Mouse (Mus musculus) lung, postnatal 10 days (tissue): ENCODE measurements around the gene Lax1.
"Not testable (repeated sequence)": the region's sequence is repeated elsewhere in the genome, so short reads cannot be mapped to it uniquely, and the experiment has no call there.

ENCODE experiments used
- DNase-seq: peaks from one replicate; pipeline ENCODE4 v3.0.0; 2021

The Lax1 gene

DNA sequence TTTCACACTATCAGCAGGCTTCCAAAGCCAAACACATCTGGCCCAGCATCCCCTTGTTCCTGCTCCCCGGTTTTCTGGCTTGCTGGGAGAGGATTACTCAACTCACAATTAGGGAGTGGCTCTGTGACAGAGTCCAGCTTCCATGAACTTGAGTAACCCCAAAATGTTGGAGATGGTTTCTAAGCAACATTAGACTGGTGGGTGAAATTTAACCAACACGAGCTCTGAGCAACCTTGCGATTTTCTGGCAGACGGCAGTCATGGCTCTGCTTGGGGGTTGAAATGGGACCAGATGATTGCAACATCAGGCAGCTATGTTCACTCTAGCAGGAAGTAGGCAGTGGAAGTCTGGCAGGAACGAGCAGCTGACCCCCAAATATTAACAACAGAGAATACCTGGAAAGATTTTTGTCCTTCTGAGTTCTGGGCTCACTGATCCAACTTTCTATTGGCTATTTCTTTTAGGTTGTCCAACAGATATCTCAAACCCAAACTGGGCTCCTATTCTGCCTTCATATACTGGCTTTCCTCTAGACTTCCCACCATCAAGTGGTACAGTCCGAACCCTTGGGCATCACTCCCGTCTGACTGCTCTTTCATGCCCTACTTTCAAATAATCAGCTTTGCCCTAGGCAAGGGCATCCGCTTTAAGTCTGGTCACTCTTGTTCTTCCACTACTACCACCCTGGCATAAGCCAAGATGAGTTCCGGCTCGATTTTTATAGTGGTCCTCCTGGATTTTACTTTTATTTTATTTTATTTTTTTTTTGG lies 4.0 kb downstream of the Lax1 start:
- DNase-seq = peak; percentile 75

DNA sequence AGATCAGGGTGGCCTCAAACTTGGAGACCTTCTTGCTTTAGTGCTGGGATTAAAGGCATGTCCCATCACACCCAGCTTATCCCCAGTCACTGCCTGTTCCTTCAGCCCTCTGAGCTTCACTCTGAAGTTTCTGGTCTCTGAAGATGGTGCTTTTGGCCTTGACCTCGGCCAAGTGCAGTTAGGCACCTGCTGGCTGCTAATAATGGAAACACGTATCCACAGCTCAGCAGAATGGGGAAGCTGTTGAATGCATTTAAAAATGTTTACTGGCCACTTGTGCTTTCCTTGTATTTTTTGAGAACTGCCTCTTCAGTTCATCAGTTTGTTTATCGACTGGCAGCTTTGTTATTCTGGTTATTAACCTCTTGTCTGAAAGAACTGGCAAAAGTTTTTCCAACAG lies 18.1 kb downstream of the Lax1 start:
- no peak for DNase-seq

DNA sequence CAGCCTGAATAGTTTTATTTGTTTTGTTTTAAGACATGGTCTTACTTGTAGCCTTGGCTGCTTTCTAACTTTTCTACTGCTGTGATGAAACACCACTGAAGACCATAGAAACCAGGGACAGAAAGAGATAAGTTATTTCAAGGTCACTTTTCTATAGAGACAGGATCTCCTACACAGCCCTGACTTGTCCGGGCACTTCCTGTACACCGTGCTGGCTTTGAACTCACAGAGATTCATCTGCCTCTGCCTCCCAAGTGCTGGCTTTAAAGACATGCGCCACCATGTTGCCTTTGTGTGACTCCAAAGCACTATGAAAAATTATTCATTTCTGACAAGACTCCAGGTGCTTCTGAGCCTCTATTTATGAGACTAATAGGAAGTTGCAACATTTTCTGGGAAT lies 18.6 kb downstream of the Lax1 start:
- DNase-seq = no peak

DNA sequence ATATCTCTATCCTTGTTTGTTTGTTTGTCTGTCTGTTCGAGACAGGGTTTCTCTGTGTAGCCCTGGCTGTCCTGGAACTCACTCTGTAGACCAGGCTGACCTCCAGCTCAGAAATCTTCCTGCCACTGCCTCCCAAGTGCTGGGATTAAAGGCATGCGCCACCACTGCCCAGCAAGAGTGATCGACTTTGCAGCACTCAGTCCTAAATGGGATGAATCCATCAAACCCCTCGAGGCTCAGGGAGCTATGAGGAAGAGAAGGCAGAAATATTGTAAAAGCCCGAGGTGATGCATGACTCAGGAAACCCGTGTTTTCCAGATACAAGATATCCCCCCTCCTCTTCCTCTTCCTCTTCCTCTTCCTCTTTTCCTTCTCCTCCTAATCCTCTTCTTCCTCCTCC lies 19.1 kb downstream of the Lax1 start:
- no peak for DNase-seq

DNA sequence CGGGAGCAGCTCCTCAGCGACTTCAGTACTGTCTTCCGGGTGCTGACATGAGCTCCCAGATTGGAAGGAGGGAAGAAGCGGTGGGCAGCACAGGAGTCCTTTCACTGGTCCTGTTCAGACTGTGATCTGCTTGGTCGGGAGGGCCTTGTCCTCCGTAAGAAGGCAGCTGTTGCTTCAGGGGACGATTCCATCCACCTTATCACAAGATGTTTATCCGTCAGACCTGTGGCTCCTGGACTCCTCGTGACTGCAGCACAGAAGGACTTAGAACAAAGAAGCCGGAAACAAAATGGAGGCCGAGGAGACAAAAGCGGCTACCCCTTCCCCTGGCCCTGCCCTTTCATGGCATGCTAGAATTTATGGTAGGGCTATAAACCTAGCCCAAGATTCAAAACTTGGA lies 19.7 kb downstream of the Lax1 start:
- DNase-seq = no peak

DNA sequence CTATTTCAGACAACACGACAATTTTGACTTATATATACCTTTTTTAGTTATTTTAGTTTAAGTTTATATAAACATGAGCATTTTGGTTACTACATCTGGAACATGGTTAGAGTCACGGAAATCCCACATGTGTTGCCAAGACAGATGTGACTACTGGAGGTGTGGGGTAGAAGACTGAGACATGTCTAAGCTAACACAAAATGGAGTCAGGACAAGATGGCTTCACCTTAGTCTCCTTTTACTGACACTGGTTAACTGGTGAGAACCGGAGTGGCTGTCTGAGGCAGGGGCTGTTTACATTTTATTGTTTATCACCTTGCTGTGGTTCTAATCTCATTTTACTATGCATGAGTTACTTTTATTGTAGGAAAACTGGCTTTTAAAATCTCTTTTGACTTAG lies 21.3 kb downstream of the Lax1 start:
- no peak for DNase-seq

DNA sequence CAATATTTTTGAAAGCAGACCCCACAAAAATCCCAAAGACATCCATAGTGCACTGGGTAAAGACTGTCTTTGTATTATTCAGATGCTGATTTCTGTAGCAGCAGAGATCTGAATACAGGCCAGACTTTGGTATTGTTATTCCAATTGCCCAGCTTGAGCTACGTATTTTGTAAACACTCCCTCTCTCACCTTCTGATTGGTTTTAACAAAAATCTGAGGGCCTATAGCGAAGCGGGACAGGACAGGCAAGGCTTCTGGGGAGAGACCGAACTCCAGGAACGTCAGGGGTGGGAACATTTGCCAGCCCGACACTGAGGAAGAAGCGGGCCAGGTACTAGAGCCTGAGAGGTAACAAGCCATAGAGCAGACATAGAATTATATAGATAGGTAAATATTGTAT lies 22.2 kb downstream of the Lax1 start:
- DNase-seq = no peak

DNA sequence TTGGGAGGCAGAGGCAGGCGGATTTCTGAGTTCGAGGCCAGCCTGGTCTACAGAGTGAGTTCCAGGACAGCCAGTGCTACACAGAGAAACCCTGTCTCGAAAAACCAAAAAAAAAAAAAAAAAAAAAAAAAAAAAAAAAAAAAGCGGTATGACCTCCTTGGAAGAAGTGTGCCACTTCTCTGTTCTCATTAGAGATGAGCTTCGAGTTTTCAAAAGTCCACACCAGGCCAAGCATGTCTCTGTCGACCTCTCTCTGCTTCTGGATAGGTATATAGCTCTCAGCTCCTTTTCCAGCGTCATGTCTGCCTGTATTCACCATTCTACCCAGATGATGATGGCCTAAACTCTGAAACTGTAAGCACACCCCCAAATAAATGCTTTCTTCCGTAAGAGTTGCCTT lies 24.2 kb downstream of the Lax1 start:
- not testable (repeated sequence) for DNase-seq

DNA sequence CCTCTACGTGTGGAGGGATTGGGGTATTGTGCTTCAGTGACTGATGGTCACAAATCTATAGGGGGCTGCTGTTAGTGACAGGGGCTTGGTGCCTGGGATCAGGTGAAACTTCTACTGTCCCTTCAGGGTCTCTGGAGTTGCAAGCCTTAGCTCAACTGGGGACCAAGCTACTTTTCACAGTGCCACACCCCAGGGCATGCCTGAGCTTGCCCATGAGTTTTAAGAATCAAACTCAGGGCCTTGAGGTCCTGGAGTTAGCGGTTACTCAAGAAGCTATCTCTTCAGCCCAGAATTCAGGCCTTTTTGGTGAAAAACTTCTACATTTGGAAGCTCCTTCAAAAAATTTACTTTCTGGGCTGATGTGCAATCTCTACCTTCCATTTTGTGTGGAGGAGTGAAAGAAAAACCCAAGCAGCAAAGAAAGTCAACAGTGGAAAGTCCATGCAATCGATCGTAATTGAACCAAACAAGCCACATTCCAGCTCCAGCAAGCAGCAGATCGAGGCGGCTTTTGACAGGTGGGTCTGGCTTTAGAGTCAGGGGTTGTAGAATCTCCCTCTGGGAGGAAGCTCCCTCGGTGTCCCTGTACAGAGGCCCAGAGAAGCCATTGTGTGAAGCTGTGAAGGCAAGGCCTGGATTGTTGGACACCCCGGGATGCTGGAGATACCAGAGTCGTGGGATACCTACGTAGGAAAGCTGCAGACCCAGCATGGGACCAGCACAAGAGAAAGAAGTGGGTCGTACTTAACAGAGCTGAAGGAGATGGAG lies 25.5 kb downstream of the Lax1 start:
- DNase-seq = no peak

DNA sequence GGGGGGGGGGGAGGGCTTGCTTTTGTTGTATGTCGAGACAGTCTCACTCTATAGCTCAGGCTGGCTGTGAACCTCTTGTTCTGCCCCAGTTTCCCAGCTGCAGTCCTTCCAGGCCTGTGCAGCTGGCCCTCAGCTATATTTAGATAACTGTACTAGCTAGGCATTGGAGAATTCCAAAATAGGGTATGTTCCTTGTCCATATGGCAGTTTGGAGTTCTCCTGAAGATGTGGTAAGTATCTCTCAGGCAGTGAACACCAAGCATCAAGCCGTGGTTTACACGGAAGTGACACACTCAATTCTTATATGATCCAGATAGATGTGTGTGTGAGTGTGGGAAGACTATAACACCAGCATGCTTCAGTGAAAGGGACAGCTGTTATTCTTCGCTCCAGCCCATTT lies 26.5 kb downstream of the Lax1 start:
- no peak for DNase-seq

DNA sequence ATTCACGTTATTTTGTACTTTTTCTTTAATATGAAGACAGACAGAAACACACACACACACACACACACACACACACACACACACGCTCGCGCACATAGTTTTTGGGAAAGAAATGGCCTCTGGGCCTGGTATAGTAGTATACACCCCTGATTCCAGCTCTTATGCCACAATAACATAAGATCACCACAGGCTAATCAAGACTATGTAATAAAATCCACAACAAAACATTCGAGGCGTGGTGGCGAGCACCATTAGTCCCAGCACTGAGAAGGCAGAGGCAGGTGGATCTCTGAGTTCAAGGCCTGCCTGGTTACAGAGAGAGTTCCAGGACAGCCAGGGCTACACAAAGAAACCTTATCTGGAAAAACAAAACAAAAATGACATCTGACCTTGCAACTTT lies 27.0 kb downstream of the Lax1 start:
- DNase-seq = no peak

DNA sequence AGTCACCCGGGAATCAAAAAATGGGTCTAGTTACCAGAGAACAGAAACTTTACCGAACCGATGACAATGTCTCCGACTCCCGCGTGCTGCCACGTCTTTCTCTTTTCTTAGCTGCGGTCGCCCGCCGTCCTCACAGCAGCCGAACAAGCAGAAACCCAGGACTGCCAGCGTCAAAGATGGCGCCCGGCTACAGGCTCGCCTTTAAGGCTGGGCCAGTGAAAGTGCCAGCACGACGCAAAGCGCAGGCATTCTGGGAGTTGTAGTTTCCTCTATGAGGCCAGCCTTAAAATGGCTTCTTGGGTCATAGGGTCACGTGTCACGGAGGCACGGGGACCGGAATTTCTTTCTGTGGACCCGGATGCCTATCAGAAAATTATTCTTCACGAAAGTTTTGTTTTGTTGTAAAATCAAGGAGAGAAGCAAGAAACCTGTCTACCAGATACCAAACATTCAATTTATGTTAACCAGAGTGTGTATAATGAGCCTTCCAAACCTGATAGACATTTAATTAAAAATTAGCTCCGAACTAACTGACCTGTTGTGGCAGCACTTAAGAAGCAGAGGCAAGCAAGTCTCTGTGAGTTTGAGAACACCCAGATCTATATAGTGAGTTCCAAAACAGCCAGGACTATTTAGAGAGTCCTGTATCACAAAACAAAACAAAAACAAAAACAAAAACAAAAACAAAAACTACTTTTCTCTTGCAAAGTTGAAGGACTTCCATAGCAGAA lies 28.5 kb downstream of the Lax1 start, which contains the start of gene Gm38394:
Gene Gm38394, minus strand, starts transcription at position 116 of the 731 bp plus-strand sequence.
- DNase-seq = peak; percentile 96

DNA sequence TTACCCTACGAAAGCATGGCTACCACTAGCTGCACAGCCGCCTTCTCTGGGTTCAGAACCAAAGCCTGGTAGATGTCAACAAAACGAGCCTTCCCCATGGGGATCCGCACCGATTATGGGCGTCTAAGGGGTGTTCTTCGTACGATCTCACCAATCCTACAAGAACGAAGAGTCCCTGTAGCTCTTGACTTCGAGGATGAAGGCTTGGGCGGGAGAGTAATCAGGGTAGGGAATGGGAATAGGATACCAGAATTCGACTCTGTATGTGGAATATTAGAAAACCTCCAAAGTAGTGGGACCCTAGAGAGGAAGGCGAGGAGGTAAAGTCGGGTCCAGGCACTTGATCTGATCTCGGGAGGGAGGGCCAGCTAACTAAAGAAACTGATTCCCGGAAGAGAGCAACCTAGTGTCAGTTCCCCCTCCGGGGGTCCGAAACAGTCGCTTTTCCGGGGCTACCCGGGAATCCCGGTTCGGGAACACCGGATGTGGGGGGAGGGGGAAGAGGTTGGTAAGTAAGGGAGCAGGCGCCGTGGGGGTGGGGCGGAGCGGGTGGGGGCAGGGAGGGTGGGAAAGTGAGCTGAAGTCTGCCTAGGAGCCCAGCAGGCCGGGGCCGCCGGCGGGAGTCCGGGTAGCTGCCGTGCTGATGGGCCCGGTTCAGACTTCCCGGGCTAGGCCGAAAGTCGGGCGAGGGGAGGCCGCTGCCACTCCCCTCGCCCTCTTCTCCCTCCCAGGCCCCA lies 29.3 kb downstream of the Lax1 start, which contains the start of gene Zbed6:
Gene Zbed6, minus strand, starts transcription at position 420 of the 737 bp plus-strand sequence.
- peak; percentile 91 for DNase-seq

DNA sequence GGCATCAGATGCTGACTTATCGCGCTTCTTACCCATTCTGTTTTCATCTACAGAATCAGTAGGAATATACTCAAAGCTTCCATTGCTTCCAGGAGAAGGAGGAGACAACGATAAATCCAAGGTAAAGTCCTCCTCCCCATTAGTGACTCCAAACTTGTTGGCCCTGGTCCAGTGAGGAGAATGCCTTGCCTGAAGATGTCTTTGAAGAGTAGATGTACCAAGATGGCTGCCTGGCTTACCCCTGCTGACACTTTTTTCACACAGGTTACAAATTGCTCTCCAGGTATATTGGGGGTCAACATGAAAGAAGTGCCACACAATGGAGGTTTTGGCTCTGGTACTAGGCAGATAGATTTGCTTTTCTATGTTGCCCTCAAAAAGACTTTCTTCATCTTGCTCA lies 31.0 kb downstream of the Lax1 start:
- no peak for DNase-seq

DNA sequence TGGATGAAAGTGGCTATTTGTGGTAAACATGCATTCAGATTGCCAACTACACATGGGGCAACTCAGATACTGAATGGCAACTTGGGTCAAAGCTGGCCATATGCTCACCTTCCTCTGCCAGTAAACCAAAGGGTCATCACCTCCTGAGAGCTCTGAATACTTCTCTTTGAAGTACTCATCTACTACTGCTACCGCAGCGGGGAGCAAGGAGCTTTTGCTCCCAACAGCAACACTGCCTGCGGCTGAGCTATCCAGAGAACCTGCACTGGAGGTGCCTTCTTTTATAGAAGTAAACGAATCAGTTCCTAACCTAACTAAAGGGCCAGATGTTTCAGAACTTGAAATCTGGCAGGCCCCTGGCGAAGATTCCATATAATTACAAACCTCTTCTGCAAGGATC lies 33.1 kb downstream of the Lax1 start:
- DNase-seq = no peak

DNA sequence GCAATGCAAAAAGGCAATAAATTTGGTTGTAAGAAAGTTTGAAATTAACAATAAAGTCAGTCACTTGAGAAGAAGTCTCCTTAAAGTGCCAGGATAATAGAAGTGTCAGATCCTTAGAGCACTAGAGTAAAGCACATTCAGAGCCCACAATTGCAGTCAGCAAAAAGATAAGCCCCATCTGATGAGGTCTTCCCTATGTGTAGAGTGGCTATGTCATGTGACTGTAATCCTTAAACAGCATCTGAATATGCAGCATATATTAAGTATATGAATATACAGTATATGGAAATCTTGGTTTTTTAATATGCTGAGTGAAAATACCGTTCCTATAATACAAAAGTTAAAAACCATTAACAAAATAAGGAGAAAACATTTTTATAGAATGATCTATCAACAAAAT lies 36.9 kb downstream of the Lax1 start:
- DNase-seq = no peak

DNA sequence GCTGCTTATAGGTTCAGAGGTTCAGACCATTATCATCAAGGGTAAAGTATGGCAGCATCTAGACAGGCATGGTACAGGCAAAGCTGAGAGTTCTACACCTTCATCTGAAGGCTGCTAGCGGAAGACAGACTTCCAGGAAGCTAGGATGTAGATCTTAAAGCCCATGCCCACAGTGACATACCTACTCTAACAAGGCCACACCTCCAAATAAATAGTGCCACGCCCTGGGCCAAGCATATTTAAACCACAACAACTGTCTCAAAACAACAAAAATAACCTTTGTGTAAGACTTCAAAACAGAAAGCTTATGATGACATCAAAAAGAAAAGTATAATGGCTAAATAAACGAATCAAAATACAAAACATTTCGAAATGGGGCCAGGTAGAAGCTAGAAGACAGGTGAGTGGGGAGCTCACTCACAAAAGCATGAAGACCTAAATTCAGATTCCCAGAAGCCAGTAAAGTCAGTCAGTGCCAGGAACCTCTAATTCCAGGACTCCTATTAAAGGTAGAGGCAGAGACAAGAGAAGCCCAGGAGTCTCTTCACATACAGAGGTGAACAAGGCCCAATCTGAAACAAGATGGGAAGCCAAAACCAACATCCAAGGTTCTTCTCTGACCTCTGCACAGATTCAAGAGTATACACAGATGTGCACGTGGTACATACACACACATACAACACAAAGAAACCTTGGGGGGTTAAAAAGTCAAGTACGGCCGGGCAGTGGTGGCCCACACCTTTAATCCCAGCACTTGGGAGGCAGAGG lies 39.4 kb downstream of the Lax1 start:
- DNase-seq = no peak

DNA sequence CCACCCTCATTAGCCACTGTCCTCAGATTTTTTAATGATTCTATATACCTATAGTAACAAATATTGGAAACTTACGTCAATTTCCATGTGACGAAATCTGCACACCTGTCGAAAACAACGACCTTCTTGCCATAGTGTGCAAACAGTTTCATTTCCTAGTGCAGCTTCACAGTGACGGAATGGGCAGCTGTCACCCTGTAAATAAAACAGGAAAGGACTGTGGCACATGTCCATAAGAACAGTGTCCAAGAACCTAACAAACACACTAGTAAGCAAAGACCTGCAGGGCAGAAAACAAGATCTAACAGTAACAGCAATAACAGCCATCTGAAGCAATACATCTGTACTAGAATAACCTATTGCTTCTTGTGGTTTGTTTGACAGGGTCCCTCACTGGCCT lies 44.3 kb downstream of the Lax1 start:
- DNase-seq = no peak

DNA sequence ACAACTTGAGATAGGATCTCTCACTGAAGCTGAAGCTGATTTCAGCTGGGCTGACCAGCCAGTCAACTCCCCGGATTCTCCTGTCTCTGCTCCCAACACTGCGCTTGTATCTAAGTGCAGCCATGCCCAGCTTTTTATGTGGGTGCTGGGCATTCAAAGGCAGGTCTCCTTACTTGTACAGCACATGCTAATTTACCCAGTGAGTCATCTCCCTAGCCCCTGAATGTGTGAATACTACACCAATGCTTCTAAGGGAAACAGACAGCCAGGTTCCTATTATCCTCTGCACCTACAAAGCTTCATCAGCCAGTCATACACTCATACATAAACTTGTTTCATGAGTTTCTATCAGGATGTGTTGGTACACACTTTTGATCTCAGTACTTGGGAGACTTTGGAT lies 48.7 kb downstream of the Lax1 start:
- no peak for DNase-seq

DNA sequence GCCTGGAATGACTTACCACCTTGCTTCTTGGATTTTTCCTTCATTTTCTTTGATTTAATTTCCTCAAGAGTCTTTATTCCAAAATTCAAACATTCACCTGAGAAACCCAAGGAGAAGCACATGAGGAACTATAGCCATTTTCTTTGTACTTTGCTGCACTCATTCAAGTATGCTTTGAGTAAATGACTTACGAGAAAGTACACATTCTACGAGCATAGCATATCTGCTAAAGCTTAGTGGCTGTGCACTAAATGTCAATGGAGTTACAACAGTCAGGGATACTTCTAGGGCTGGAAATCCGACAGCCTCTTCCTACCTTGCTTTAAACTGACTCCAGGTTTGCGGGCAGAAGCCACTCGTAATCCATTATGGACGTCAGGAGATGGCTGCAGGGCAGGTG lies 51.4 kb downstream of the Lax1 start:
- no peak for DNase-seq

DNA sequence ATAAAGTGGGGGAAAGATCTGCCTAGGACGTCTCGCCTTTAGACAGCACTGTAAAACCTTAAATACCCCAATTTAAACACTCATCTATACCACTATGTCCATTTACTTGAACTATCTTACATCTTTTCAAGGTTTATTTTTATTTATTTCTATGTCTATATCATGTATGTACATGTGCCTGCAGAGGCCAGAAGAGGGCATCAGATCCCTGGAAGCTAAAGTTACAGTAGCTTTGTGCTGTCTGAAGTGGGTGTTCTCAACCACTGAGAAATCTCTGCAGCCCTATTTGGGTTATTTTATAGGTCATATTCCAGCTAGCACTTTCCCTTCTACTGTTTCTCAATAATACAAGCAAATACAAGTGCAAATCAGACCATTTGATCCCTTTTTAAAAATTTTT lies 57.7 kb downstream of the Lax1 start:
- no peak for DNase-seq
